Mouse (Mus musculus): ENCODE measurements around the gene Cntn5. TPM values are rescaled to one million over a fixed set of nuclear protein-coding genes. Genes with fewer than 3 reads are reported as not detected.

Gene Cntn5
- polyA plus RNA-seq, 1 experiment, result 1.6 TPM

- WGBS, result 79% methylated on average over 9 of the region's 9 CpGs
- no peak for DNase-seq
- H3K27me3 ChIP-seq (ENCODE audit: control insufficient read depth, insufficient read depth, low read length), result no peaks in the 10 kb centered on the region
- H3K4me1 ChIP-seq (ENCODE audit: control insufficient read depth, insufficient read depth, low read length), result no peaks in the 10 kb centered on the region
- no peak for TF ChIP-seq POLR2A (IDR thresholded peaks at IDR 0.05; ENCODE audit: borderline replicate concordance, insufficient read depth, low read length)
- TF ChIP-seq CTCF (IDR thresholded peaks at IDR 0.05; ENCODE audit: borderline replicate concordance, insufficient read depth, low read depth, low read length), result no peak
- H3K27ac ChIP-seq (ENCODE audit: insufficient read depth, low read length), result no peak overlapping the region
- H3K4me3 ChIP-seq (replicated peaks; ENCODE audit: insufficient read depth, low read depth, low read length), result no peak overlapping the region
Observed at GRCm38 (mm10) chr9:9781157-9781884, 1123.3 kb downstream of the Cntn5 start.

- WGBS, result 59% methylated on average over 3 of the region's 3 CpGs
- DNase-seq, result no peak
- TF ChIP-seq POLR2A (IDR thresholded peaks at IDR 0.05; ENCODE audit: borderline replicate concordance, insufficient read depth, low read length) (no peak), CTCF (IDR thresholded peaks at IDR 0.05; ENCODE audit: borderline replicate concordance, insufficient read depth, low read depth, low read length) (no peak)
- no peak overlapping the region for H3K4me3 ChIP-seq (replicated peaks; ENCODE audit: insufficient read depth, low read depth, low read length)
- no peaks in the 10 kb centered on the region for H3K27me3 ChIP-seq (ENCODE audit: control insufficient read depth, insufficient read depth, low read length)
- H3K27ac ChIP-seq (ENCODE audit: insufficient read depth, low read length), result no peak overlapping the region
- no peaks in the 10 kb centered on the region for H3K4me1 ChIP-seq (ENCODE audit: control insufficient read depth, insufficient read depth, low read length)
Observed at GRCm38 (mm10) chr9:9779646-9780045, 1124.9 kb downstream of the Cntn5 start.

- Histone ChIP-seq H3K27me3 (ENCODE audit: control insufficient read depth, insufficient read depth, low read length) (no peaks in the 10 kb centered on the region), H3K4me3 (replicated peaks; ENCODE audit: insufficient read depth, low read depth, low read length) (no peak overlapping the region), H3K27ac (ENCODE audit: insufficient read depth, low read length) (no peak overlapping the region), H3K4me1 (ENCODE audit: control insufficient read depth, insufficient read depth, low read length) (no peaks in the 10 kb centered on the region)
- DNase-seq, result no peak
- WGBS, result 86% methylated on average over 2 of the region's 2 CpGs
- TF ChIP-seq POLR2A (IDR thresholded peaks at IDR 0.05; ENCODE audit: borderline replicate concordance, insufficient read depth, low read length) (no peak), CTCF (IDR thresholded peaks at IDR 0.05; ENCODE audit: borderline replicate concordance, insufficient read depth, low read depth, low read length) (no peak)
Observed at GRCm38 (mm10) chr9:9770777-9771176, 1133.8 kb downstream of the Cntn5 start.

- H3K4me3 ChIP-seq (replicated peaks; ENCODE audit: insufficient read depth, low read depth, low read length), result no peak overlapping the region
- no peaks in the 10 kb centered on the region for H3K4me1 ChIP-seq (ENCODE audit: control insufficient read depth, insufficient read depth, low read length)
- DNase-seq, result no peak
Observed at GRCm38 (mm10) chr9:9769659-9770058, 1134.9 kb downstream of the Cntn5 start.

GRCm38 (mm10) chr9:9718145-9718544 is 1186.4 kb downstream of the Cntn5 start:
- TF ChIP-seq CTCF (IDR thresholded peaks at IDR 0.05; ENCODE audit: borderline replicate concordance, insufficient read depth, low read depth, low read length), result no peak
- no peak for TF ChIP-seq POLR2A (IDR thresholded peaks at IDR 0.05; ENCODE audit: borderline replicate concordance, insufficient read depth, low read length)
- no peak overlapping the region for H3K27ac ChIP-seq (ENCODE audit: insufficient read depth, low read length)
- no peaks in the 10 kb centered on the region for H3K27me3 ChIP-seq (ENCODE audit: control insufficient read depth, insufficient read depth, low read length)
- DNase-seq, result no peak
- 91% methylated on average over 1 of the region's 1 CpGs for WGBS
- H3K4me1 ChIP-seq (ENCODE audit: control insufficient read depth, insufficient read depth, low read length), result no peaks in the 10 kb centered on the region
- no peak overlapping the region for H3K4me3 ChIP-seq (replicated peaks; ENCODE audit: insufficient read depth, low read depth, low read length)

More at GRCm38 (mm10) chr9:9769659-9770058, 1134.9 kb downstream of the Cntn5 start:
- TF ChIP-seq POLR2A (IDR thresholded peaks at IDR 0.05; ENCODE audit: borderline replicate concordance, insufficient read depth, low read length), result no peak
- TF ChIP-seq CTCF (IDR thresholded peaks at IDR 0.05; ENCODE audit: borderline replicate concordance, insufficient read depth, low read depth, low read length), result no peak
- Histone ChIP-seq H3K27me3 (ENCODE audit: control insufficient read depth, insufficient read depth, low read length) (no peaks in the 10 kb centered on the region), H3K27ac (ENCODE audit: insufficient read depth, low read length) (no peak overlapping the region)

- H3K4me1 ChIP-seq (ENCODE audit: control insufficient read depth, insufficient read depth, low read length), result no peaks in the 10 kb centered on the region
Observed at GRCm38 (mm10) chr9:9708671-9709070, 1195.9 kb downstream of the Cntn5 start.

GRCm38 (mm10) chr9:9707766-9708165 is 1196.8 kb downstream of the Cntn5 start:
- DNase-seq, result no peak
- TF ChIP-seq POLR2A (IDR thresholded peaks at IDR 0.05; ENCODE audit: borderline replicate concordance, insufficient read depth, low read length), result no peak
- TF ChIP-seq CTCF (IDR thresholded peaks at IDR 0.05; ENCODE audit: borderline replicate concordance, insufficient read depth, low read depth, low read length), result no peak
- Histone ChIP-seq H3K27me3 (ENCODE audit: control insufficient read depth, insufficient read depth, low read length) (no peaks in the 10 kb centered on the region), H3K27ac (ENCODE audit: insufficient read depth, low read length) (no peak overlapping the region), H3K4me1 (ENCODE audit: control insufficient read depth, insufficient read depth, low read length) (no peaks in the 10 kb centered on the region), H3K4me3 (replicated peaks; ENCODE audit: insufficient read depth, low read depth, low read length) (no peak overlapping the region)

More at GRCm38 (mm10) chr9:9708671-9709070, 1195.9 kb downstream of the Cntn5 start:
- no peak for DNase-seq
- H3K27me3 ChIP-seq (ENCODE audit: control insufficient read depth, insufficient read depth, low read length), result no peaks in the 10 kb centered on the region
- no peak overlapping the region for H3K27ac ChIP-seq (ENCODE audit: insufficient read depth, low read length)
- 90% methylated on average over 5 of the region's 5 CpGs for WGBS
- TF ChIP-seq POLR2A (IDR thresholded peaks at IDR 0.05; ENCODE audit: borderline replicate concordance, insufficient read depth, low read length) (no peak), CTCF (IDR thresholded peaks at IDR 0.05; ENCODE audit: borderline replicate concordance, insufficient read depth, low read depth, low read length) (no peak)
- H3K4me3 ChIP-seq (replicated peaks; ENCODE audit: insufficient read depth, low read depth, low read length), result no peak overlapping the region

GRCm38 (mm10) chr9:9705180-9705579 is 1199.4 kb downstream of the Cntn5 start:
- H3K4me1 ChIP-seq (ENCODE audit: control insufficient read depth, insufficient read depth, low read length), result no peaks in the 10 kb centered on the region
- no peak overlapping the region for H3K4me3 ChIP-seq (replicated peaks; ENCODE audit: insufficient read depth, low read depth, low read length)
- no peak for DNase-seq
- WGBS, result 90% methylated on average over 1 of the region's 1 CpGs
- H3K27me3 ChIP-seq (ENCODE audit: control insufficient read depth, insufficient read depth, low read length), result no peaks in the 10 kb centered on the region
- H3K27ac ChIP-seq (ENCODE audit: insufficient read depth, low read length), result no peak overlapping the region
- no peak for TF ChIP-seq POLR2A (IDR thresholded peaks at IDR 0.05; ENCODE audit: borderline replicate concordance, insufficient read depth, low read length)
- TF ChIP-seq CTCF (IDR thresholded peaks at IDR 0.05; ENCODE audit: borderline replicate concordance, insufficient read depth, low read depth, low read length), result no peak

Measured in cerebellum, adult 2 months (tissue).